Mouse (Mus musculus) lung, adult 2 months (tissue): ENCODE measurements around the gene Phf20.

ENCODE experiments used
- CTCF ChIP-seq: fragments of 200-500 bp; IDR thresholded peaks from 2 replicates; pipeline ENCODE4 v1.5.1; 2011; ENCODE audit warnings: mild to moderate bottlenecking, low read length, control low read depth; ENCODE audit not compliant: insufficient read depth
- POLR2A ChIP-seq: fragments of 200-500 bp; IDR thresholded peaks from 2 replicates; pipeline ENCODE4 v1.6.1; 2011; ENCODE audit warnings: low read depth, mild to moderate bottlenecking, control low read depth, low read length, borderline replicate concordance; ENCODE audit errors: extremely low read depth

- TF ChIP-seq POLR2A (no peak), CTCF (no peak)
Observed at GRCm38 (mm10) chr2:156291998-156292397, 95.7 kb downstream of the Phf20 start.
